Mouse (Mus musculus) Muller cell, postnatal 12 days (primary cell): ENCODE measurements around the gene Rmnd5a.
A peak's percentile ranks its signal among the peaks of the same experiment; 100 is the strongest.

ENCODE experiments used
- DNase-seq: peaks from one replicate; pipeline ENCODE4 v3.0.0-alpha.2; 2015; ENCODE audit errors: inconsistent ontology term

The Rmnd5a gene

GRCm38 (mm10) chr6:71442130-71442529, 1.7 kb upstream of the Rmnd5a start:
- DNase-seq: no peak

GRCm38 (mm10) chr6:71441251-71441580, 779 bp upstream of the Rmnd5a start:
- DNase-seq: no peak

- DNase-seq: no peak
These were observed 283 bp downstream of the Rmnd5a start for GRCm38 (mm10) chr6:71440217-71440491.

GRCm38 (mm10) chr6:71439506-71440216, 776 bp downstream of the Rmnd5a start:
- DNase-seq: no peak

- DNase-seq: no peak
These were observed 2.4 kb downstream of the Rmnd5a start for GRCm38 (mm10) chr6:71438070-71438469.

GRCm38 (mm10) chr6:71427996-71428725, 12.3 kb downstream of the Rmnd5a start:
- no peak for DNase-seq

- no peak for DNase-seq
These were observed 14.8 kb downstream of the Rmnd5a start for GRCm38 (mm10) chr6:71425681-71426080.

GRCm38 (mm10) chr6:71423116-71423515, 17.3 kb downstream of the Rmnd5a start:
- DNase-seq: no peak

- DNase-seq: no peak
These were observed 18.3 kb downstream of the Rmnd5a start for GRCm38 (mm10) chr6:71422162-71422561.

GRCm38 (mm10) chr6:71420848-71421247, 19.6 kb downstream of the Rmnd5a start:
- DNase-seq: no peak

GRCm38 (mm10) chr6:71418874-71419273, 21.6 kb downstream of the Rmnd5a start:
- DNase-seq: no peak

GRCm38 (mm10) chr6:71415446-71415845, 25.0 kb downstream of the Rmnd5a start:
- no peak for DNase-seq

GRCm38 (mm10) chr6:71414624-71415023, 25.8 kb downstream of the Rmnd5a start:
- no peak for DNase-seq

GRCm38 (mm10) chr6:71398829-71399609, 41.4 kb downstream of the Rmnd5a start:
- DNase-seq: peak; percentile 19

- DNase-seq: no peak
These were observed 43.7 kb downstream of the Rmnd5a start for GRCm38 (mm10) chr6:71396761-71397160.

- no peak for DNase-seq
These were observed 44.4 kb downstream of the Rmnd5a start for GRCm38 (mm10) chr6:71396016-71396415.

- no peak for DNase-seq
These were observed 49.9 kb downstream of the Rmnd5a start for GRCm38 (mm10) chr6:71390496-71390895.

- no peak for DNase-seq
These were observed 58.8 kb downstream of the Rmnd5a start for GRCm38 (mm10) chr6:71381654-71382053.

GRCm38 (mm10) chr6:71376711-71377110, 63.7 kb downstream of the Rmnd5a start:
- no peak for DNase-seq

- no peak for DNase-seq
These were observed 65.5 kb downstream of the Rmnd5a start for GRCm38 (mm10) chr6:71374921-71375320.

- DNase-seq: no peak
These were observed 66.1 kb downstream of the Rmnd5a start for GRCm38 (mm10) chr6:71374311-71374829.

- no peak for DNase-seq
These were observed 67.1 kb downstream of the Rmnd5a start, which contains the start of gene Cd8a for GRCm38 (mm10) chr6:71373249-71373775. TSS of gene Cd8a (plus strand) at chr6:71373427.
